Mouse (Mus musculus) C2C12 (cell line): ENCODE results near the gene Gm4312.

ENCODE experiments used
- CEBPB ChIP-seq: IDR thresholded peaks from one replicate; pipeline ENCODE4 v1.6.1; 2011; ENCODE audit warnings: low read depth, mild to moderate bottlenecking, control low read depth, moderate library complexity
- CTCF ChIP-seq: IDR thresholded peaks from one replicate; pipeline ENCODE4 v1.5.1; 2011; ENCODE audit not compliant: control insufficient read depth, insufficient read depth, insufficient read length
- FOSL1 ChIP-seq: IDR thresholded peaks from one replicate; pipeline ENCODE4 v1.8.0; 2011; ENCODE audit warnings: mild to moderate bottlenecking, low read length; ENCODE audit not compliant: poor library complexity, insufficient read depth, severe bottlenecking
- USF1 ChIP-seq: IDR thresholded peaks from one replicate; pipeline ENCODE4 v1.6.1; 2011; ENCODE audit warnings: low read depth, mild to moderate bottlenecking, control low read depth, moderate library complexity

- TF ChIP-seq CTCF (no peak), USF1 (no peak), CEBPB (no peak), FOSL1 (no peak)
Observed at GRCm38 (mm10) chr10:100415566-100415965, 33.2 kb upstream of the Gm4312 start.
